Mouse (Mus musculus) liver, postnatal 0 days (tissue): ENCODE results near the gene Nln.

Source experiments
- CTCF ChIP-seq: sonication (generic); IDR thresholded peaks from 2 replicates; pipeline ENCODE4 v1.5.1; 2016; ENCODE audit warnings: antibody characterized with exemption, low read depth
- EP300 ChIP-seq: IDR thresholded peaks from 2 replicates; pipeline ENCODE4 v1.6.1; 2016; ENCODE audit warnings: antibody characterized with exemption, low read depth, mild to moderate bottlenecking

GRCm38 (mm10) chr13:103977844-103978243 is 131.6 kb downstream of the Nln start:
- TF ChIP-seq CTCF, result no peak
- no peak for TF ChIP-seq EP300
